Mouse (Mus musculus): ENCODE data around the gene Hmg20b. TPM values are rescaled to one million over a fixed set of nuclear protein-coding genes. Genes with fewer than 3 reads are reported as not detected.

Hmg20b gene
- polyA plus RNA-seq, 1 experiment from 2014 or later = 29.9 TPM

DNA sequence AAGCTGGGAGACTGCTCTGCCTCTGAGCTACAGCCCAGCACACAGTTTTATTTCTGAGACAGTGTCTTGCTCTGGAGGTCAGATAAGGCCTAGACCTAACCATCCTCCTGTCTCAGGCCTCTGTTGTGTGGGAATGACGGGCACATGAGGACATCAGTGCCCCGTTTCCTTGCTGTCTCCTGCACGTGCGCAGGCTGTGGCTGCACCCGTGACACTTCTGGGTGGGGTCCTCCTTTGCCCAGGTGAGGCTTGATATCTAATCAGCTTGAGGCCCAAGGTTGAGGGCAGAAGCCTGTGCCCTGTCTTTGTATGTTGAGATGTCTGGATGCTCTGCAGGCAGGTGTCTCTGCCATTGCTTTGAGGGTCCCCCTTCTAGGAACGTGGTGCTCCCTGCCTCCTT is 42.0 kb upstream of the Hmg20b start:
- Histone ChIP-seq H3K4me1 (ENCODE audit: control insufficient read depth, insufficient read depth, low read length) (peaks cover 17% of the 10 kb centered on the region), H3K4me2 (ENCODE audit: low read depth, low read length) (no peak overlapping the region), H3K27ac (ENCODE audit: low read depth, low read length) (no peak overlapping the region), H3K9me3 (ENCODE audit: control insufficient read depth, low read length) (no peaks in the 10 kb centered on the region), H3K36me3 (ENCODE audit: control insufficient read depth, insufficient read depth, low read length) (peaks cover 12% of the 10 kb centered on the region), H3K9ac (replicated peaks; ENCODE audit: low read depth, low read length) (no peak overlapping the region), H3K27me3 (ENCODE audit: control insufficient read depth, insufficient read depth, low read length) (no peaks in the 10 kb centered on the region), H3K4me3 (ENCODE audit: low read depth, low read length) (no peak overlapping the region)
- ATAC-seq (ENCODE audit: low read depth) = no peak
- 82% methylated on average over 6 of the region's 6 CpGs for WGBS

DNA sequence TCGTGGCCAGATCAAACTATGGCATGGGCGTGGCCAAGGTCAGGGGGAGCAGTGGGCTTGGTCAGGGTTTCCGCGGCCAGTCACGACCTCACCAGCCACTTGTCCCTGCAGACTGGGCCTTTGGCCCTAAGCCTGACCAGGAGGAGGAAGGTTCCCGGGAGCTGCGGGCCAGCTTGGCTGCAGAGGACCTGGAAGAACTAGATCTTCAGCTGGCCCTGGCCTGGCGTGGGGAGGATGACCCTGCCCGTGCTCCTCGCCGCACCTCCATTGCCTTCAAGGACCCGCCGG is 40.3 kb upstream of the Hmg20b start:
- H3K9me3 ChIP-seq (ENCODE audit: control insufficient read depth, low read length) = no peaks in the 10 kb centered on the region
- H3K4me3 ChIP-seq (ENCODE audit: low read depth, low read length) = no peak overlapping the region
- ATAC-seq (ENCODE audit: low read depth) = no peak
- no peak overlapping the region for H3K27ac ChIP-seq (ENCODE audit: low read depth, low read length)
- H3K4me2 ChIP-seq (ENCODE audit: low read depth, low read length) = no peak overlapping the region
- peaks cover 13% of the 10 kb centered on the region; the same call in 1 of the 2 replicates for H3K4me1 ChIP-seq (ENCODE audit: control insufficient read depth, insufficient read depth, low read length)
- peaks cover 21% of the 10 kb centered on the region for H3K36me3 ChIP-seq (ENCODE audit: control insufficient read depth, insufficient read depth, low read length)
- H3K27me3 ChIP-seq (ENCODE audit: control insufficient read depth, insufficient read depth, low read length) = no peaks in the 10 kb centered on the region
- no peak overlapping the region for H3K9ac ChIP-seq (replicated peaks; ENCODE audit: low read depth, low read length)
- WGBS = 91% methylated on average over 13 of the region's 13 CpGs

DNA sequence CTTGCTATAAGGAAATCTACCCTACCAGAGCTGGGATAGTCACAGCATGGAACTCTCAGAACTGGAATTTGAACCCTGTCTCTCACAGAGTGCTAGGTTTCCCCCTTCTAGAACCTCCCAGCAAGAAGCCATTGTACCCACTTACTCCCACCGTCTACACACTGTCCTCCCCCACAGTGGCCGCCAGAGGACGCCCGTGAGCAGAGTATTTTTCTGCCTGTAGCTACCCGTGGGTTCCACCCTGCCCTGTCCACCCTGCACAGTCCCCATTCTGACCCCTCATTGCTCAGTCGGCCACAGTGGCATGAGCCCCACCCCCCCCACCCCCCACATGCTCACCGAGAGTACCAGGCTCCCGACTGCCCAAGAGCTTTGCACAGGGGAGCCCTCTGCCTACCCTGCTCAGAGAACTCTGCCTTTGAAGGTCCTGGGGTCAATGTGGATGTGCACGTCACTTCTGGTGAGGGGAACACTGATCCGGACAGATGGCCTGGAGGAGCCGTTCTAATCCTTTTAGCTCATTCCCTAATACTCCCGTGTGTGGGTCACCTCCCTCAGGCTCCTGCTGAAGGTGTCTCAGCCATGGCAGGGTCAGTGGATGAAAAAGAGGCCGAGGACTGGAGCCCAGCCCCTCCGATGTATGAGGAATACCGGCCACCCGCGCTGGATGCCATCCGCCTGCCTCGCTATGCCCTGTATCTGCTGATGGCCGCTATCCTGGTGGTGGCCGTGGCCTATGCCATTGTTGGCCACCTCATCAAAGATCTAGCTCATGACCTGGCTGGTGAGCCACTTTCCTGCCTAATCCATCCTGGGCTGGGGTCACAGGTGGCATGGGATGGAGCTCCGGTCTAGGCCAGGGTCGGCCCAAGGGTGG is 39.8 kb upstream of the Hmg20b start:
- H3K9ac ChIP-seq (replicated peaks; ENCODE audit: low read depth, low read length) = no peak overlapping the region

DNA sequence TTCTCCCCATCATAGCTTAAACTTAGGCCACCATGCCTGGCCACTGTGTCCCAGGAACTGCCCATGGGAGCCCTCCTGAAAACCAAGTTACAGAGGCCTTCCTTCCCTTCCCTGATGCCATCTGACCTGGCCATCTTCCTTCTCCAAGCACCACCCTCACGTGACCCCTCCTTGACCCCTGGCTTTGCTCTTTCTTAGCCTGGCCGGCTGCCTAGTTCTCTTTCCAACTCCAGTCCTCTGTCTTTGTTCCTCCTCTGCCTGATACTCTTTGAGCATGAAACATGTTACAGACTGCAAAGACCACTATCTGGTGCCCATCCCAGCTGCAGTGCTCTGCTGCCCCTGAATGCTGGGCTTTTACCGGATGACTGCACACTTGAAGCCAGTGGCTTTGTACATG is 39.1 kb upstream of the Hmg20b start:
- peaks cover 21% of the 10 kb centered on the region for H3K4me1 ChIP-seq (ENCODE audit: control insufficient read depth, insufficient read depth, low read length)
- H3K27me3 ChIP-seq (ENCODE audit: control insufficient read depth, insufficient read depth, low read length) = no peaks in the 10 kb centered on the region
- no peak overlapping the region for H3K9ac ChIP-seq (replicated peaks; ENCODE audit: low read depth, low read length)
- H3K4me3 ChIP-seq (ENCODE audit: low read depth, low read length) = no peak overlapping the region
- peaks cover 21% of the 10 kb centered on the region for H3K36me3 ChIP-seq (ENCODE audit: control insufficient read depth, insufficient read depth, low read length)
- no peak for ATAC-seq (ENCODE audit: low read depth)
- no peaks in the 10 kb centered on the region for H3K9me3 ChIP-seq (ENCODE audit: control insufficient read depth, low read length)
- 58% methylated on average over 3 of the region's 3 CpGs for WGBS
- H3K27ac ChIP-seq (ENCODE audit: low read depth, low read length) = no peak overlapping the region
- no peak overlapping the region for H3K4me2 ChIP-seq (ENCODE audit: low read depth, low read length)

More for the DNA sequence above, 39.8 kb upstream of the Hmg20b start:
- H3K9me3 ChIP-seq (ENCODE audit: control insufficient read depth, low read length) = no peaks in the 10 kb centered on the region
- H3K4me2 ChIP-seq (ENCODE audit: low read depth, low read length) = no peak overlapping the region
- H3K4me3 ChIP-seq (ENCODE audit: low read depth, low read length) = no peak overlapping the region
- H3K4me1 ChIP-seq (ENCODE audit: control insufficient read depth, insufficient read depth, low read length) = peaks cover 17% of the 10 kb centered on the region
- WGBS = 61% methylated on average over 23 of the region's 23 CpGs
- peaks cover 21% of the 10 kb centered on the region for H3K36me3 ChIP-seq (ENCODE audit: control insufficient read depth, insufficient read depth, low read length)
- H3K27ac ChIP-seq (ENCODE audit: low read depth, low read length) = no peak overlapping the region
- peak; percentile 61 for ATAC-seq (ENCODE audit: low read depth)
- no peaks in the 10 kb centered on the region for H3K27me3 ChIP-seq (ENCODE audit: control insufficient read depth, insufficient read depth, low read length)

DNA sequence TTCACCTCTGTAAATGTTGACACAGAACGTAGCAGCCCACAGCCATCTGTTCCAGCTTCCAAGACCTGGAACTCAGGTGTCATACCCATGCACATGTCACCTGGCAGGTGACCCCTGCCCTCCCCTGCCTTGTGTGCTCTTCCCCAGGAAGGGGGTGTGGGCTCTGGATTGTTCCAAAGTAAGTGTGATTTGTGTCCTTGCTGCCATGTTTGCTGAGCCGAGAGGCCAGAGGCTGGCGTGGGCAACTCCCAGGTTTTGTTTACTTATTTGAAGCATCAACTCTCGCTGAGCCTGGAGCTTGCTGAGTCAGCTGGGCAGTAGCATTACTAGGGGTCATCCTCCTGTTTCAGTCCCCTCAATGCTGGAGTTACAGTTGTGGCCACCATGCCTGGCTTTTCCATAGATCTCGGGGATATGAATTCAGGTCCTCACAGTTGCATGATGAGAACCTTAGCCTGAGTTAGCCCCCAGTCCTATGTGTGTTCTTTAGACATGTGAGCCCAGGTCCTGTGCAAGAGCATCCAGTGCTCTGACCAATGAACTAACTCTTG is 38.3 kb upstream of the Hmg20b start, which contains the start of gene Gm48552:
TSS of gene Gm48552 (plus strand) at position 501 of the 551 bp plus-strand sequence.
- H3K9ac ChIP-seq (replicated peaks; ENCODE audit: low read depth, low read length) = no peak within 1 kb of the TSS
- peaks cover 21% of the 10 kb centered on the region for H3K36me3 ChIP-seq (ENCODE audit: control insufficient read depth, insufficient read depth, low read length)
- WGBS = 87% methylated on average over 5 of the region's 5 CpGs
- H3K4me1 ChIP-seq (ENCODE audit: control insufficient read depth, insufficient read depth, low read length) = peaks cover 16% of the 10 kb centered on the region
- no peak within 1 kb of the TSS for H3K4me2 ChIP-seq (ENCODE audit: low read depth, low read length)
- no peak within 1 kb of the TSS for H3K27ac ChIP-seq (ENCODE audit: low read depth, low read length)
- H3K9me3 ChIP-seq (ENCODE audit: control insufficient read depth, low read length) = no peaks in the 10 kb centered on the region
- ATAC-seq (ENCODE audit: low read depth) = no peak
- no peaks in the 10 kb centered on the region for H3K27me3 ChIP-seq (ENCODE audit: control insufficient read depth, insufficient read depth, low read length)
- H3K4me3 ChIP-seq (ENCODE audit: low read depth, low read length) = no peak within 1 kb of the TSS

DNA sequence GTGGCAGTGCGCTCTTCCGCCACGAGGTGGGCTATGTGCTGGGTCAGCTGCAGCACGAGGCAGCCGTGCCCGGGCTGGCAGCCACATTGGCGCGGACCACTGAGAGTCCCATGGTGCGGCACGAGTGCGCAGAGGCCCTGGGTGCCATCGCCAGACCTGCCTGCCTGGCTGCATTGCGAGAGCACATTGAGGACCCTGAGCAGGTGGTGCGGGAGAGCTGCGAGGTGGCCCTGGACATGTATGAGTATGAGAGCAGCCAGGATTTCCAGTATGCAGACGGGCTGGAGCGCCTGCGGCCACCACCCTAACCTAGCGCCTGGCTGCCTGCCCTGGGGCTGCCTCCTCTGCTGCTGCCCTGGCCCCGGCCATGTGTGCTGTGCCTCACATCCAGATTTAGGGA is 37.4 kb upstream of the Hmg20b start:
- ATAC-seq (ENCODE audit: low read depth) = no peak
- no peak overlapping the region for H3K9ac ChIP-seq (replicated peaks; ENCODE audit: low read depth, low read length)
- H3K36me3 ChIP-seq (ENCODE audit: control insufficient read depth, insufficient read depth, low read length) = peaks cover 21% of the 10 kb centered on the region
- H3K9me3 ChIP-seq (ENCODE audit: control insufficient read depth, low read length) = no peaks in the 10 kb centered on the region
- H3K4me2 ChIP-seq (ENCODE audit: low read depth, low read length) = no peak overlapping the region
- no peak overlapping the region for H3K4me3 ChIP-seq (ENCODE audit: low read depth, low read length)
- 95% methylated on average over 20 of the region's 20 CpGs for WGBS
- H3K27ac ChIP-seq (ENCODE audit: low read depth, low read length) = no peak overlapping the region
- no peaks in the 10 kb centered on the region for H3K27me3 ChIP-seq (ENCODE audit: control insufficient read depth, insufficient read depth, low read length)
- H3K4me1 ChIP-seq (ENCODE audit: control insufficient read depth, insufficient read depth, low read length) = peaks cover 14% of the 10 kb centered on the region

DNA sequence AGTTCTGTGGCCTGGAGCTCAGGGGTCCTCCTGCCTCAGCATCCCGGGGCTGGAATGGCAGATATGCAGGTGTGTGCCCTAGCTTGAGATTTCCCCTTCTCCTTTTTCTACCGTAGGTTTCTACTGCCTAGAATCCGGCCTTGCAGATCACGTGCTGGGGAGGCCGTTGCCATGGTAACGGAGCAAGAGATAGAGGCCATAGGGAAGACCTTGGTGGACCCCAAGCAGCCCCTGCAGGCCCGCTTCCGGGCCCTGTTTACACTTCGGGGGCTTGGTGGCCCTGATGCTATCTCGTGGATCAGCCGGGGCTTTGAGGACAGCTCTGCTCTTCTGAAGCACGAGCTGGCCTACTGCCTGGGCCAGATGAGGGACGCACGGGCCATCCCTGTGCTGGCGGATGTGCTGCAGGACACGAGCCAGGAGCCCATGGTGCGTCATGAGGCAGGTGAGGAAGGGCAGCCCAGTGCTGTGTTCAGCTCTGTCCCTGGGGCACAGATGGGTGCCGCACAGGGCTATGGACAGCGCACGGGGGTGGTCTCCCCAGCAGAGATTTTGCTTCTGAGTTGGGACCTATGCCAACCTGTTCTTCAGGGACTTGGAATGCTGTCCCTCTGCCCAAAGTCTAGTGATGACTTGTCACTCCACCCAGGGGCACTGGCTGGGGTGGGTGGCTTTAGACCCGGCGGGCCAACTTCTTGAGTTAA is 35.5 kb upstream of the Hmg20b start:
- 89% methylated on average over 22 of the region's 22 CpGs for WGBS
- peak overlapping the region; percentile 91 for H3K4me2 ChIP-seq (ENCODE audit: low read depth, low read length)
- no peak for ATAC-seq (ENCODE audit: low read depth)
- no peaks in the 10 kb centered on the region for H3K27me3 ChIP-seq (ENCODE audit: control insufficient read depth, insufficient read depth, low read length)
- H3K36me3 ChIP-seq (ENCODE audit: control insufficient read depth, insufficient read depth, low read length) = peaks cover 21% of the 10 kb centered on the region
- peaks cover 14% of the 10 kb centered on the region for H3K4me1 ChIP-seq (ENCODE audit: control insufficient read depth, insufficient read depth, low read length)
- H3K4me3 ChIP-seq (ENCODE audit: low read depth, low read length) = peak overlapping the region; percentile 93; the same call in 1 of the 2 replicates
- H3K9ac ChIP-seq (replicated peaks; ENCODE audit: low read depth, low read length) = no peak overlapping the region
- no peak overlapping the region for H3K27ac ChIP-seq (ENCODE audit: low read depth, low read length)
- H3K9me3 ChIP-seq (ENCODE audit: control insufficient read depth, low read length) = no peaks in the 10 kb centered on the region

DNA sequence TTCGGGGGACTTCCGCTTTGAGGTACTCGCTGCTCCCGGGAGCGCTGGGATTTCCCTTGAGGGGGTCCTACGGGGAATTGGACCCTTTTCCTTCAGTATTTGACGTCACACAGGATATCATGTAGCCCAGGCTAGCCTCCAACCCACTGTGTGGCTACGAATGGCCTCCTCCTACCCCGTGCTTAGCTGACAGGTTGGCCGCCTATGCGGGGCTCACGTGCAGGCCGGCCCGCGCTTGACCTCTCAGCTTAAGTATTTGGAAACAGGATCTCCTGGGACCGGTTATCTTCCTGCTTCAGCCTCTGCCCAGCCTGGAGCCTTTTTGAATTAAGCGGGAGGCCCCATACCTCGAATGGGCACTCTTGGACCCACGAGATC is 34.3 kb upstream of the Hmg20b start:
- Histone ChIP-seq H3K9me3 (ENCODE audit: control insufficient read depth, low read length) (no peaks in the 10 kb centered on the region), H3K4me2 (ENCODE audit: low read depth, low read length) (peak overlapping the region; percentile 91), H3K36me3 (ENCODE audit: control insufficient read depth, insufficient read depth, low read length) (peaks cover 21% of the 10 kb centered on the region), H3K27ac (ENCODE audit: low read depth, low read length) (peak overlapping the region; percentile 84), H3K4me3 (ENCODE audit: low read depth, low read length) (peak overlapping the region; percentile 93), H3K4me1 (ENCODE audit: control insufficient read depth, insufficient read depth, low read length) (peaks cover 8% of the 10 kb centered on the region), H3K27me3 (ENCODE audit: control insufficient read depth, insufficient read depth, low read length) (no peaks in the 10 kb centered on the region), H3K9ac (replicated peaks; ENCODE audit: low read depth, low read length) (peak overlapping the region; percentile 82)
- 1% methylated on average over 19 of the region's 19 CpGs for WGBS
- peak; percentile 22 for ATAC-seq (ENCODE audit: low read depth)
